Mouse (Mus musculus) left cerebral cortex, adult 11 months (tissue): Measurements from ENCODE around the gene Nudt22.

Experiments used
- DNase-seq: peaks from one replicate; pipeline ENCODE4 v3.0.0; 2022; ENCODE audit warnings: low spot score

Gene Nudt22

DNA sequence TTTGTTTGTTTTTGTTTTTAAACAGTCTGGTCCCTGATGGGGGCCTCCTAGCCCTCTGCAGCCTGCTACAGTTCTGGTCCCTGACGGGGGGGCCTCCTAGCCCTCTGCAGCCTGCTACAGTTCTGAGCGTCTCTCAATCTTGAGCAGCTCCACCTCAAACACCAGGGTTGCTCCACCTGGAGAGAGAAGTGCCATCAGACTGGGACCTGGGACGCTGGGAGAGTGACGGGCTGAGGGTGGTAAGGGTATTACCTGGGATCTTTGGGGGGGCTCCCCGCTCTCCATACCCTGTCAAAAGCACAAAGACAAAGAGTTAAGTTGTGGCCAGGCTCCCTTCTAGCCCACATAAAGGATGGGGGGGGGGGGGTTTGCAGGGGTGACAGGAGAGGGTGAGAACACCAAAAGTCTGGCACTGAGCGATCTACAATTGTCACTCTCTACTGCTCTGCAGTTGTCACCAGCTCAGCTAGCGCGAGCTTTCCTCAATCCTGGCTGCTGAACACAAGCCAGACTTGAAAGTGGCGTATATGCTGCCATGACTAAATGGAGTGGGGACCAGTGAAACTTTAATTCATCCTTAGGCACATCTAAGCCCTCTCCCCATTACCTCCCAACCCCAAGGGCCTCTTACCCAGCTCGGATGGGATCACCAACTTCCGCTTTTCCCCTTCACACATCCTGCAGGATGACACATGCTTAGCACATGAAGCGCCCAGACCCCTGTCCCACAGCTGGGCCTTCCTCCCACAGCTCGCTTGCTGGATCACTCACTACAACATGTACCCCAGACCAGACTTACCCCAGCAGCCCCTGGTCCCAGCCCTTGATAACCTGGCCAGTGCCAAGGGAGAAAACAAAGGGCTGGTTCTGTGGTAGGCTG, 17.9 kb downstream of the Nudt22 start:
- DNase-seq: no peak

DNA sequence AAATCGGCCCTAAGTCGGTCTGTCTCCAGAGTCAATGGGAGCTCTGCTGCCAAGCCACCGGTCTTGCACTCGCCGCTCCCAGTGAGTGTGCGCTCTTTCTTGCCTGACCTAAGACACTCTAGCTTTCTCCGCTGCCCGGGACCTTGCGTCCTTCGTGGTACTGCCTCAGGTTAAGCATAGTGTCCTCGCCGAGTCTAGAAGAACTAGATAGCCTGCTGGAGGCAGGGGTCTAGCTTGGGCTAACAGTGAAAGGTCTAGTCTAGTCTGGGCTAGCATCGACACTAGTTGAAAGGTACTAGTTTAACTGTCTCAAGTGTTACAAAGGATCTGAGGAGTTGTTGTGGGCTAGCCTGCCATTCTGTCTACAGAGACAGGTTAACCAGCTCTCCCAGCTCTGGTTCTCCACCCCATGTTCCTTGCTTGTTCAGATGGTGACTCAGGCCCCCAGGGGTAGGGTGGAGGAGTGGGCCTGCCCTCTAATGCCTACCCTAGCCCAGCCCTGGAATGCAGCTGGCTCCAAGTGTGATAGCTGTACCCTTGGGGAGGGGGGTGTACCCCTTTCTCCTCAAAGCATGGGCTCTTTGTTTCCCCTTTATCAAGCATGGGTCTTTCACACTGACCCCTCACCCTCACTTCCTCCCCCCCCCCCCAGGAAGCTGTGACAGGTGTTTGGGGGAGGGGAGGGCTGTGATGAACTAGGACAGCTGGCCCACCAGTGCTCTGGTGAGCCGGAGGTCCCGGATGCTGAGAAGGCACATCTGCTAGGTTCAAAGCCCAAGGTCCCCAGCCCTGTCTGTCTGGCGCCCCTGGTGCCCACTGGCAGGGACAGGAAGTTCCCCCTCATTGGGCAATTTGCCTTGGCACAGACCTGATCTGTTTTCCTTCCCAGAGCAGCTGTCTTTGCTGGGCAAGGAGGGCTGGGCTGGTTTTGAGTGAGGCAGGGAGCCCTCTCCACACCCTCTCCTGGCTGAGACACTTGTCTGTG, 20.1 kb downstream of the Nudt22 start, which contains the start of gene Plcb3:
Plcb3 (minus strand) TSS at position 934 of the 985 bp plus-strand sequence.
- no peak for DNase-seq

DNA sequence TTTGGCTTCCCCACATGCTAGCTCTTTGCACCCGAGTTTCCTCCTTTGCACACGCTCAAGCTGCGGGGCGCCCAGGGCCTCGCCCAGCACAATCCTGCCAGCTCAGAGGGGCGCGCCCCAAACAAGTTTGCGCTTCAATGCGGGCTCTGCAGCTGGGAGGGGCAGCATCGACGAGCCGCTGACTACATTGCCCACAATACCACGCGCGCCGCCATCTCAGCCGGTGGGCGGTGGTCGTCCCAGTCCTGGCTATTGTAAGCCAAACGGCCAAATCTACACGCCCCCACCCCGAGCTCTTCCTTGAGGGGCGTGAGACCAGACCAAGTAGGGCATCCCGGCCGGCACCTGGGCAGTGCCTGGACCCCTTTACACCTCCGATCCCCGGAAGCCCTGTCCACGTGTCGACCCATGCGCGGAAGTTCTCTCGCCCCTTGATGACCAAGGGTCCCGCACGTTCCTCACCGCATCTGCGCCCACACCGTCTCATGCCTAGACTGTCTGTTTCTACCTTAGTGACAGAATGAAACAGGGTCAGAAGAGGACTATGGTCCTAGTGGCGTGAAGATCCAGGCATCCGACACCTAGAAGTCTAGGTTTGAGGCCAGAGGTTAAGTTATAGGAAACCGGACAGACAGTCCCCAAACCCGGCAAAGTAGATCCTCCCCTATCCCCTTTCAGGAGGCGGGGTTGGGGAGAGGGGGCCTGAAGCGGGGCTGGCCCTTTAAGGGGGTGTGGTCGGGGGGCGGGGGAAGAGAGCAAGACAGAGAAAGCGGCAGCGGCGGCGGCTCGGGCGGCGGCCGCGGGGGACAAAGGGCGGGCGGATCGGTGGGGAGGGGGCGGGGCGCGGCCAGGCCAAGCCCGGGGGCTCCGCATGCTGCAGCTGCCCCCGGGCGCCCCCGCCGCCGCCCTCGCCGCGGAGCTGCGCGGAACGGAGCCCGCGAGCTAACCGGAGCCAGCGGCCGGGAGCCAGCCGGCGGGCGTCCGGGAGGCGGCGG, 21.4 kb downstream of the Nudt22 start, which contains the start of gene Ppp1r14b:
Ppp1r14b (plus strand) TSS at position 758 of the 995 bp plus-strand sequence.
- DNase-seq: no peak

DNA sequence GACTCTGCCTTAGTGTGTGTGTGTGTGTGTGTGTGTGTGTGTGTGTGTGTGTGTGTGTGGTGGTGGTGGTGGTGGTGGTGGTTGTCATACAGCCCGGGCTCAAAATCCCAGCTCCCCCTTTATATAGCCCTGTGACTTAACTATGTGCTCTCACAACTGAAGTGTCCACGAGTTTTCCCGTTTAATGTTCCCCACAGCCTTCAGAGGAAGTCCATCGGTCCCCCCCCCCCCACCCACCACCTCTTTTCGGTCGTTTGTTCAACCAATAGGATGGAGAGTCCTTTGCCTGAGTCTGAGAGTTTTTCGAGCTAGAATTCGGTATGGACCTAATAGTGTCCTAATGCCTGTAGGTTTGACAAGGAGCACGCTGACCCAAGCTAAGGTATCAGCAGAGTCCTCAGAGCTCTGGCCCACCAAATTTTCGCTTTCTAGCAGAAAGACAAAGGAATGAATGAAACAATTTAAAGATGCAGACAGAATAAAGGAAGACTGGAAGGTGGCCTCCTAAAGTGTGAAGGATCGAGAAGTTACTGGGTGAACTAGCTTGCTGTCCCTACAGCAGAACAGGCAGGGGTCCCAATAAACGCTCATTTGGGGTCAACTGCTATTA, 22.2 kb downstream of the Nudt22 start:
- DNase-seq: no peak

DNA sequence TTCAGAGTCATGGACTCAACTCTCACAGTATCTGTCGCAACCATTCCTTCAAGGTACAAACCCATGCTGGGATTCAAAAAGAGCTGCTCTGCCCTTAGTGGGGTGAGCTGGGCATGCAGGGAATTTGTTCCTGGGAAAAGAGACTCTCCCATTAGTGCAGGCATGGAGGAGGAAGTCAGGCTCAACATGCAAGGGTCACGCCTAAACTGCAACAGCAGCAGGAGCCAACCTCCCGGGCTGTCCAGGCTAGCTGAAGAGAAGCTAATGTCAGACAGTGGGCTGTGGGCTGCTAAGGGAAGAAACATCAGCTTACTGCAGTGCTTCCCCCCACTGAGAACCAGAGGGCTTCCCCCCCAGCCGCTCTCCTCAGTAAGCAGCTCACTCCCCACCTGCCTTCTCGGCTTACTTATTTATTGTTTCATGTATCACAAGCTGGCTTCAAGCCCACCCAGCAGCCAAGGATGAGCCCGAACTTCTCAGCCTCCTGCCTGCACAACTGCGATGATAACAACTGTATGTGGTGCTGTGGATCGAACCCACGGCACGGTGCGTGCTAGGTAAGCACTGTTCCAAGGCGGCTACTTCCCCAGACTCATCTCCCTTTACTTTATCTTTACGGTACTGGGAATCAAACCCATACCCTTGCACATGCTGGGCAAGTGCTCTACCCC, 23.5 kb downstream of the Nudt22 start:
- no peak for DNase-seq

DNA sequence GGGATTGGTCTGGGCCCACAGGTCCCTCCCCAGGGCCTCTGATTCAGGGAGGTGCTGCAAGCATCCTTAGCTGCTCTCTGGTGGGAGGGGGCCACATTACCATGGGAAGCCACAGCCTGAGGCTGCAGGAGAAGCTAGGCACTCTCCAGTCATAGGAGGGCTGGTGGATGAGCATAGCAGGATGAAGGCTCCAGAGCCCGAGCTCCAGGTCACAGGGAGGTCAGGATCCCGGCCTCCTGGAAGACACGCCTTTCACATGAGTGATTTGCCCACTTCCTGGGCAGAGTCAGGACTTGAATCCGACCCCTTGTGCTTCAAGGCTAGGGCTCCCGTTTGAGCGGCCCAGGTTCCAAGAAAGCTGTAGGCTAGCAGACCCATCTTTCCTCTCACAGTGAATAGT, 24.3 kb downstream of the Nudt22 start:
- no peak for DNase-seq

DNA sequence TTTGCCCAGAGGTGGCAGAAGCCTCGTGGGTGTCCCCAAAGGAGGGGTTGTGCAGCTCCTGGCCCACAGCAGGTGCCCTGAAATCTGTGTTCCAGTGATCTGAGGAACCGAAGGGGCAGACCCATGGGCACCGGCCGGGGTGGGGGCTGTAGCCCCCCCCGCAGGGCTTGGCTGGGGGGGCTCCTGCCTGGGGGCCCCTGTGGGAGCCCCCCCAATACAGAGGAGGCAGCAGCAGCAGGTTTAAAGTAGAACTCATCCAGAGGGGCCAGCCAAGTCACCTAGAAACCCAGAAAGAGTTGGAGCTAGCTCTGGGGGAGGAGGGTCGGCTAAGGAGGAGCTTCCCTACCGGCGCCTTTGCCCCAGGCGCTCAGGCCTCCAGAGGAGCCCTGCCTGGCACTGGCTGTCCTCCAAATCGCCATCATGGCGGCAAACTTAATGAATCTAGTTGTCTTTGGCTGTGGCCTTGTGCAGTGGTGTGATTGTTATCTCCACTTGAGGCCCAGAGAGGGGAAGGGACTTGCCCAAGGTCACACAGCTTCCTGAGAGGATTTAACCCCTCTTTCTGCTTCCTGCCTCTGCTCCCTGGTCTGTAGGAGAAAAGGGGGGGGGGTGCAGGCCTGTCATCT, 25.3 kb downstream of the Nudt22 start:
- DNase-seq: no peak

DNA sequence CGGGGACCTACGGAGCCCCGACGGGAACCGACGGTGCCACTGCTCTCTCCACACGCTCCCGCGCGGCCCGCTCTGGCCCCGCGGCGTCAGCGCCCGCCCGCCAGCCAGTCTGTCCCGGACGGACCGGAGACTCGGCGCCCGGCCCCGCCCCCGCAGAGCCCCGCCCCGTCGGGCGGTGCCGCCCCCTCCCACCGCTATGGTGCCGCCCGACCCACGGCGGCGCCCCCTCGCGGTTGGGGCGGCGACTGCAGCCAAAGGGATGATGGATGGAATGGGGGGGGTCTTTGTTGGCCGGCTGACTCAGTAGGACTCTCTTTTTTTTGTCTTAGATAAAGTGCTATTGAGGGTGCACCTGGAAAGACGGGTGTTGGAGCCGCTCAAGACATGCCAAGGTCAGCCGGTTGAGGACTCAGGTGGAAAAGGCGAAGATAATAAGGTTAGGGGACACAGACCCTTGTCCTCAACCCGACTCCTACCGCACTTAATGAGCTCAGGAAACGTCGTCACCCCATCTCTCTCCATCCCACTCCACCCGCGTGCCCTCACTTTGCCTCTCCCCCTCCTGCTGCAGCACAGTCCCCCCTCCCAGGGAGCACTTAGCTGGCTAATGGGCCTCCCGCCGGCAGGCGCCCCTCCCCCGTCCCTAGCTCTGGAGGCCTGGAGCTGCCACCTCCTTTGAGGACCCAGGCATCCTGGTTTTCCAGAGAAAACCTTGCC, 26.1 kb downstream of the Nudt22 start:
- DNase-seq: no peak

DNA sequence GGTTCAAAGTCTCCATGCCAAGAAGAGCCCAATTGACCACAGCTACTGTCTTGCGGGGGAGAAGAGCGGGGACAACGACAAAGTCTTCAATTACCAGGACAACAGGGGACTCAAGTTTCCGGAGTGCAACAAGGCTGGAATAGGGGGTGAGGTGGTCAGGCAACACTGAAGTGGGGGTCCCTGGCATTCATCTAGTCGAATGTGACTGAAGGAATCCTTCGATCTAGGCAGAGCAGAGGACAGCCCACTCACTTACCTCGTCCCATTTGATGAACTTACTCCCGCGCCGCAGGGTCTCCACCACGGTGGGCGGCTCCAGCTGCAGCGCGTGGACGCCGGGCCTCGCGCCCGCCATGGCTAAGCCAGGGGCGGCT, 26.6 kb downstream of the Nudt22 start:
- DNase-seq: no peak

DNA sequence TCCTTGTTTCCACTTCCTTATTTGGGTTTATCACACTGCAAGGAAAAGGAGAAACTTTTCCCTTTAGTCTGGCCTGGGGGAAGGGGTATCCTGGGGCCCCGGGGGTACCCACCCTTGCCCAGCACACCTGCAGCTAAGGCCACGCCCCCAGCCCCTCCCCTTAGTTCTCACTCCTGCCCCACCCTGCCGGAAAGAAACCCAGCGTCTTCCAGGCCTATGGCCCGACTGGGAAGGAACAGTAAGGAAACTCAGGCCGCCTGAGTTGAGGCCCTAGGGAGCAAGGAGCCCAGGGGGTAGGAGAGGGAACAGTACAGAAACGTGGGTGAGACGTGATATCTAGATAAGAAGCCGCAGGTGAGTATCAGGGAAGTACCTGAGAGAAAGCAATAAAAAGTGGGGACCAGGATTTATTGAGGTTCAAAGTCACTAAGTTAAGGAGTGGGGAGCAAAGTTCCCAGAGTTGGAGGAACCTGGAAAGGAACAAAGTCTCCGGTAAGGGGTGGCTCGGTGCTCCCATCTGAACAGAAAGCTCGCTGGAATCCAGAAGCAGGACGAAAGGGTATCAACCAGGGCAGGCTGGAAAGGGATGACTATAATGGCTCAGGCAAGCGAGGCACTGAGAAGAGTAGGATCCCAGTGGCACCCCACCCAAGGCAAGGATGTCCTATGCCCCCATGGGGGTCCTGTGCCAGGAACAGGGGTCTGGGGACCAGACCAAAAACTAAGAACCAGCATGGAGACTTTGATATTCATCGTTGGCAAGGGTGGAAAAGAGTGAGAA, 27.2 kb downstream of the Nudt22 start:
- no peak for DNase-seq

DNA sequence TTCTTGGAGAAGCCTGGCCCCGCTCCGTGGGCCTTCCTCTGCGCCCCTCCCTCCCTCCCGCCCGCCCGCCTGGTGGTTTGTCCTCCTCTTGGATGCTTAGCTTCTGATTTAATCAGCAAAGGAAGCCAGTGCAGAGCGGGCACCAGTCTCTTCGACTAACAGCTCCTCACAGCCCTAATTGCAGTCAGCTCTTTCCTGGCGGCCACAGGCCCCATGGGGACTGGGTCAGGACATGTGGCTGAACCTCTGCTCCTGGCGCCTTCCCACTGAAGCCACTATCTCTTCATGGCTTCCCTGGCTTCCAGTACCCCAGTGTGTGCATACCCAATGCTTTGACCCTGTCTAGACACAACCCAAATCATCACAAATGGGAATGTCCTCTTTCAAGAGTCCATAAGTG, 39.5 kb downstream of the Nudt22 start:
- no peak for DNase-seq

DNA sequence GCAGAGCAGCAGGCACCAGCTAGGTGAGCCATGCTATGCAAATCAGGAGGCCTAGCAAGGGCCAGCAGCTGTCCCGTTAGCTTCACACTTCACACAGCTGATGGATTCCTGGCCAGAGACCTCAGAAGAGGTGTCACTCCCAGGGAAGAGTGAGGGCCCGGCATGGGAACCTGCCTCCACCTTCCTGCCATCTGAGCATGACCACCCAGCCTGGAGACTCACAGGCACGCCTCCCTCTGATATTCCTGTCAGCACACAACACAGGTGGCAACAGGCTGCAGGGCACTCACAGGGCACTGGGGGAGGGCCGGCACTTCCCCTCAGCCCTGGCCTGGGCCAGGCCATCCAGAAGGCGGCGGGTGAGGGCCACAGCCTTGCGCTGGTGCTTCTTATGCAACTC, 40.5 kb downstream of the Nudt22 start:
- DNase-seq: no peak

DNA sequence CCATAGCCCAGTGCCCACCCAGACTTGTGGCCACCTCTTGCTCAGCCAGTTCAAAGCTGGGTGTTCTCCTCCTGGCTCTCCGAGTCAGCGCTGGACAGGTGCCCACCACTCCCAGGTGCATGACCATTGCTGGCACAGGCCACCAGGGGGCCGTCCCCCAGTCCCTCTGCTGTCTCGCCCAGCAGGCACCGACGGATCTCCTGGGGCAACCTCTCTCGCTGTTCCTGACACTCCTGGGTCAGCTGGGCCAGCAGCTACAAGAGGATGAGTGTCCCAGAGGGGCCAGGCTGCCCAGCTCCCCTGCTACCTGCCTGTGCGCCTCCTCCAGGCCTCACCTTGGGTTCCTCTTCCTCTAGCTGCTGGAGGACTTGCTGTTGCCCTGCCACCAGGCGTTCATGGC, 41.9 kb downstream of the Nudt22 start:
- DNase-seq: no peak

DNA sequence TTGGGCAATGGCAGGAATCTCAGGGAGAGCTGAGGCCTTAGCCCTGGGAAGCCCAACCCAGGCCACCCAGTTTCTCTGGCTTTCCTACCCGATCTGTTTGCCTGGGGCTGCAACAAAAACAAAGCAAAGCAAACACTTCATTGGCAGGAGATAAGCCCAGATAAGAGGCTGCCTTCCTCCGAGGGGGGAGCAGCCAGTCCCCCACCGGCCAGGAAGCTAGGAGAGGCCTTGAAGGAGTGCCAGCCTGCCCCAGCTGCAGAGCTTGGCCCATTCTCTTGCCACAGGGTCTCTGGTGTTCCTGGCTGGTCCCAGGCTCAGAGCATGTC, 43.2 kb downstream of the Nudt22 start:
- DNase-seq: no peak

DNA sequence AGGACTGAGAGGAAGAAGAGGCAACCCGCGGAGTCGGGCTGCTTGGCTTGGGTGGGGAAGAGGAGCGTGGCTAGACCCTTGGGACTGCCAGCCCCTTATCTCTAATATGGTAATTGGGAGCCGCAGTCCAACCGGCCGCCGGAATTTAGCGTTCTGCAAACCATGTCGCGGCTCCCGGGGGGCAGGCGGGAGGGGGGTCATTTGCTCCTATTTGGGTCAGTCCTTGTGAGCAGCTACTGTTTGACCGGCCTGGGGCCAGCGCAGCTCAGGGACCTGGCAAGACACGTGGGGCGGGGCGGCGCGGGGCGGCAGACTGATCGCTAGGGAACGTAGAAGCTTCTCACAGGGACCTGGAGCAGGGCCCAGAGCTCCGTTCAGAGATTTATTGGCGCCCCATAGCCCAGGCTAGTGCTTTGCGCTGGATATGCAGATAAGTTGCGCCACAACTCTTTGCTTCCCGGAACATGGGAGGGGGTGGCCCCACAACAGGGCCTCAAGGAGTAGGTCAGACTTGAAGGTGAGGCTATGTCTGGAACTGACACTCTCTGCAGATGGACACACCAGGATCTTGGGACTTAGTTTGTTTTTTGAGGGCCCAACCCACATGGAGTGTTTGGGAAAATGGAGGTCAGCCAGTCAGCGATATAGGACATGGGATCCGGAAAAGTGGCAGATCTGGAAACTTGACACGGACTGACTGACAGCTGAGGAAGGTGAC, 43.8 kb downstream of the Nudt22 start:
- DNase-seq: no peak

DNA sequence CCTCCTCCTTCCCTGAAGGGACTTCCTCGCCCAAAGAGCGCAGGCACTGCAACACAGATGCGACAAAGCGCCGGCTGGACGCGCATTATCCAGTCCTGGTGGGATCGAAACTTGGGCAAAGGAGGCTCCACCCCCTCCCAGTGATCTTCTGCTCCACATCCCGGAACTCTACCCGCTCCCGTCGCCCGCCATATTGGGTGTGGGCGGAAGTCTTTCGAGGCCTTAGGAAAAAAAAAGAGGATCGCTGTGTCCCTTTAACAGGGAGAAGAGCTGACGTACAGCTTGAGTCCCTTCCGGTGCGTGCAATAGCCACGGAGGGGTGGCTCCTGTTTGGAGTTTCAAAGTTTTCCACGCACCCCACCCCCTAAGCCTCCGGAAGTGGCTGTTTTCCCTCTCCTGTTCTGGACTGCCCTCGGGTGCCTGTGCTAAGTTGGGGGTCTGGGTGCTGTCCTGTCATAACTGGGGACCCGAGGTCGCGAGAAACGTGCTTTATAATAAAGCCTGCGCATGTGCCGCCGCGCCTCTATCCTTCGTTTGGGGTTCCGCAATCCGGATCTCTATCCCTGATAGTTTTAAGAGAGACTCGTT, 44.4 kb downstream of the Nudt22 start:
- peak; percentile 89 for DNase-seq

DNA sequence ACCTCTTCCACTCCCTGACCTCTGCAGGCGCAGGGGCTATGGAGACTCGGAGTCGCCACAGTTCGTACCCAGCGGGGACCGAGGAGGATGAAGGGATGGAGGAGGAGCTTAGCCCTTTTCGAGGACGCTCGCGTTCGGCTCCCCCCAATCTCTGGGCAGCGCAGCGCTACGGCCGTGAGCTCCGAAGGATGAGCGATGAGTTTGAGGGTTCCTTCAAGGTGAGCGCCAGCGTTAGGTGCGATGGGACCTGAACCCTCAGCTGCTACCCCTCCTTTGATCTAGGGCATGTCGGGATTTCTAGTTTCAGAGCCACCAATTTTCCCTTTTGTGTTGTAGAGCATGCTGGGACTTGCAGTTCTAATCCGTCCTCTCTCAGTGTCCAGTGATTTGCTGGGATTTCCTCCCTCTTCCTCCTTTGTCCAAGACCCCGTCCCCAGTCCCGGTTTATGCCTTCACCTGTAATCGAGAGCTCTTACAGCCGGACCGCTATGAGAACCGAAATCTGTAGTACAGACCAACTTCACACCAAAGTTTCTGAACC, 45.2 kb downstream of the Nudt22 start:
- DNase-seq: no peak
